Mouse (Mus musculus): ENCODE results near the gene Gmds.
A peak's percentile ranks its signal among the peaks of the same experiment; 100 is the strongest.

Gene Gmds

GRCm38 (mm10) chr13:32338513-32339365 lies at the start of gene Gmds:
Gene Gmds (minus strand): TSS chr13:32338740.
- DNase-seq = peak; percentile 95

GRCm38 (mm10) chr13:32385421-32386092 lies 47.0 kb upstream of the Gmds start:
- DNase-seq = no peak

GRCm38 (mm10) chr13:32382227-32383010 lies 43.9 kb upstream of the Gmds start:
- DNase-seq = no peak

- DNase-seq = no peak
Observed at GRCm38 (mm10) chr13:32378634-32379033, 40.1 kb upstream of the Gmds start.

GRCm38 (mm10) chr13:32372531-32372883 lies 34.0 kb upstream of the Gmds start:
- DNase-seq = no peak

- no peak for DNase-seq
Observed at GRCm38 (mm10) chr13:32371874-32372530, 33.5 kb upstream of the Gmds start.

GRCm38 (mm10) chr13:32370751-32371150 lies 32.2 kb upstream of the Gmds start:
- no peak for DNase-seq

GRCm38 (mm10) chr13:32370135-32370534 lies 31.6 kb upstream of the Gmds start:
- no peak for DNase-seq

GRCm38 (mm10) chr13:32337735-32338512 lies 616 bp downstream of the Gmds start:
- DNase-seq = no peak

- DNase-seq = no peak
Observed at GRCm38 (mm10) chr13:32318309-32318708, 20.2 kb downstream of the Gmds start.

GRCm38 (mm10) chr13:32317354-32317753 lies 21.2 kb downstream of the Gmds start:
- no peak for DNase-seq

- DNase-seq = peak; percentile 88
Observed at GRCm38 (mm10) chr13:32312663-32313062, 25.9 kb downstream of the Gmds start.

GRCm38 (mm10) chr13:32311476-32311875 lies 27.1 kb downstream of the Gmds start:
- no peak for DNase-seq

GRCm38 (mm10) chr13:32298456-32298855 lies 40.1 kb downstream of the Gmds start:
- no peak for DNase-seq

GRCm38 (mm10) chr13:32297398-32297797 lies 41.1 kb downstream of the Gmds start:
- peak; percentile 74 for DNase-seq

GRCm38 (mm10) chr13:32294416-32295195 lies 43.9 kb downstream of the Gmds start:
- DNase-seq = no peak

GRCm38 (mm10) chr13:32272937-32273496 lies 65.5 kb downstream of the Gmds start:
- DNase-seq = no peak

GRCm38 (mm10) chr13:32269757-32270156 lies 68.8 kb downstream of the Gmds start:
- DNase-seq = no peak

- no peak for DNase-seq
Observed at GRCm38 (mm10) chr13:32269261-32269660, 69.3 kb downstream of the Gmds start.

GRCm38 (mm10) chr13:32268284-32268683 lies 70.3 kb downstream of the Gmds start:
- no peak for DNase-seq

All from lung, postnatal 36 days (tissue).